Mouse (Mus musculus) heart, adult 8-10 months (tissue): Measurements from ENCODE around the gene Dgke. TPM values are rescaled to one million over a fixed set of nuclear protein-coding genes. Genes with fewer than 3 reads are reported as not detected.
"Not testable (repeated sequence)": the region's sequence is repeated elsewhere in the genome, so short reads cannot be mapped to it uniquely, and the experiment has no call there.

Experiments
- DNase-seq: peaks from one replicate; pipeline ENCODE4 v3.0.0; 2022; ENCODE audit warnings: low spot score
- total RNA-seq, 4 experiments: library from RNA; stranded (reverse); gene quantifications; 2 replicates each; pipeline ENCODE4 v1.2.4; 2022

The Dgke gene
- 10 to 100 TPM in 2 of 4 experiments, 1 to 10 TPM in 2; 7.6 to 14.8 (median 11.0) TPM for total RNA-seq

GRCm38 (mm10) chr11:89066750-89067149 is at the start of gene Dgke:
Gene Dgke, minus strand, starts transcription at chr11:89066850.
- no peak for DNase-seq

- no peak for DNase-seq
Measured at GRCm38 (mm10) chr11:89107180-89107807, 40.6 kb upstream of the Dgke start.

DNA sequence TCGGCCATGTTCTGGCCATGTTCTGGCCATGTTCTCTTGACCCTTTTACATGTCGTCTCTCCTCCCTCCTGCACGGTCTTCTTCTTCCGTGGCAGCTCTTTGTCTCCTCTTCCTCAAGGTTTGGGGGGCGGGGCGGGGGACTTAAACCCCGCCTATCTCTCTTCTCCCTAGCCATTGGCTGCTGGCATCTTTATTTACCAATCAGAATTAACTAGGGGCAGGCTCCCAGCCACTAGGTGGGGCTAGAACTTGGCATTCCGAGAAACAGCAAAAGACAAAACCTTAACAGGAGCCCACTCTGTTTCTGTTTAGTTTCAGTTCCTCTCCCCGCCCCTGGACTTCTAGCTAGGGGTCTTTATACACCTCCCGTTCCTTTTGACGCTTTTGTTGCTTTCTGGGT is 39.2 kb upstream of the Dgke start:
- no peak for DNase-seq

DNA sequence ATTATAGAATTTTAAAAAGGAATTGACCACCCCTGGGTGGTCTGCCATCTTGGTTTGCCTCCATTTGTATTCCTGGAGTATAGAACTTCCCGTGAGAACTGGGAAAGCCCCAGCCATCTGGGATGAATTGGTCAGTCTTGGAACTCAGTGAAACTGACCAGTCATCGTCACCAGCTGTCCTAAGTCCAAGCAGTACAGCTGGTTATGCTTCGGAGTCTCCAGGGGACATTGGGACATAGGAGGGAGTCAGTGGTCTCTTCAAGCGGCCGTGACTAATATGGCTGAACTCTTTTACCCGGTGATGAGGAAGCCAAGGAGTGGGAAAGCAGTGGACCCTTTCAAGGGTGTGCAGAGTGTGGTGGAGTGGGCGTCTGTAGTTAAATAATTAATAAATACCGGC is 38.6 kb upstream of the Dgke start:
- DNase-seq, result peak; percentile 39

GRCm38 (mm10) chr11:89103166-89103565 is 36.5 kb upstream of the Dgke start:
- peak; percentile 42 for DNase-seq

DNA sequence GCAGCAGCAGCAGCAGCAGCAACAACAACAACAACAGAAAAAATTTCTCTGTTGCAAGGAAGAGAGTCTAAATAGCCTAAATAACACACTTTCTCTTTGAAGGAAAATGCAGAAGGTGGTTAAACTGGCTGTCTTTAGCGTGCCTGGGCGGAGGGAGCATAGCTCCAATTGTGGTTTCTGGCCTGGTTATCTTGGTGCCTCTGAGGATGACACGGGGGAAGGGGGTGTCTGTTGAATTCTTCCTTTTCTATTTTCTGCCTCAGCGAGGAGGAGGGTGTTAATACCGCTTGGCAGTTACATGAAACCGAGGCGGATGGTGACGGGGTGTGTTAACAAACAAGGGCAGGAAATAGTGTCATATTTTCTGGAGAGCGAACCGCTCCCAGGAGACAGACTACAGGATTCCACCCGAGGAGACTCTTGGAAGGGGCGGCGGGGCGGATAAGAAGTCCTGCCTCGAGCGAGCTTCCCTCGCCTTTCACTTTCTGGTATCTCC is 34.2 kb upstream of the Dgke start:
- DNase-seq, result peak; percentile 84

GRCm38 (mm10) chr11:89100403-89100802 is 33.8 kb upstream of the Dgke start:
- DNase-seq, result peak; percentile 91

DNA sequence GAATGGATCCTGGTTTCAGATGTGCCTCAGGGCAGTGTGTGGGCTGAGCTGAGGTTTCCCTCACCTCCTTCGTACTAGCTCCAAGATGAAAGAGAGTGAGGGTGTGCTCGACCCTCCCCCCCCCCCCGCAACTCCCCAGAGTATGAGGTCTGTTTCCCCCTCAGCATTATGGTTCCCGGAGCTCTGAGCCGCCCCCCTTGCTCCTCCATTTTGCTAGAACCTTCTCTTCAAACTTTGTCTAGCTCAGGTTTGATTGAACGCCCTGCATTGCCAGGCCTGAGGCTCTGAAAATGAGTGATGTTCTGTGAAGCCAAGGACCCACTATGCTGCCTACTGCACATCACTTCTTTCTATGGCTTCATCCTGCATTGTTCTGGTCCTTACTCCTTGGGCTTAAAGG is 32.3 kb upstream of the Dgke start:
- no peak for DNase-seq

DNA sequence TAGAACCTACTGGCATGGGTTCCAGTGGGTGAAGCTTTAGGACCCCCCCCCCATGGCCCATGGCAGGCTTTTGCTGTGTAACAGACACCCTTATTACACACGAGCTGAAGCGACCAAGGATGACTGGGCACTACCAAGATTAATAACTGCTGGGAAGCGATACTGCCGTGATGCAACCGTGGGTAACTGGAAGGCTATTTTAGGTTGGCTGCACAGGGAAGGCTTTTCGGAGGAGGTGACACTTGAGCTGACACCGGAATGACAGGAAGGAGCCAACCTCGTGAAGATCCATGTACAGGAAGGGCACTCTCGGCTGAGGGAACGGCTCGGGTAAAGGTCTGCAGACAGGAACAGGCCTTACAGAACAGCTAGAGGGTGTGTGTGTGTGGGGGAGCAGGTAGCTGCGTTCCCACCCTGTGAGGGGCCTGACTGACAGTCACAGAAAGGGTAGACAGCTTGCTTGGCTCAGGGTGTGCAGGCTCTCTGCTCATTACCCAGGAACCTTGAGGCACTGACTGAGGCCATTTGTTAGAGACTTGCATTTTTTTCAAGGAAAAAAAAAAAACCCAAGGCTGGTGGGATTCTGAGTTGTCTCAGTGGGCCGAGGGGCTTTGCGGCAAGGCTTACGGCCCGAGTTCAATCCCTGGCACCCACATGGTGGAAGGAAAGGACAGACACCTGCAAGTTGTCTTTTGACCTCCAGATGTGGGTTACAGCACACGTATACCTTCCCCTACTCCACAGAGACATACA is 31.6 kb upstream of the Dgke start:
- no peak for DNase-seq

- DNase-seq, result not testable (repeated sequence)
Measured at GRCm38 (mm10) chr11:89097292-89097691, 30.6 kb upstream of the Dgke start.

DNA sequence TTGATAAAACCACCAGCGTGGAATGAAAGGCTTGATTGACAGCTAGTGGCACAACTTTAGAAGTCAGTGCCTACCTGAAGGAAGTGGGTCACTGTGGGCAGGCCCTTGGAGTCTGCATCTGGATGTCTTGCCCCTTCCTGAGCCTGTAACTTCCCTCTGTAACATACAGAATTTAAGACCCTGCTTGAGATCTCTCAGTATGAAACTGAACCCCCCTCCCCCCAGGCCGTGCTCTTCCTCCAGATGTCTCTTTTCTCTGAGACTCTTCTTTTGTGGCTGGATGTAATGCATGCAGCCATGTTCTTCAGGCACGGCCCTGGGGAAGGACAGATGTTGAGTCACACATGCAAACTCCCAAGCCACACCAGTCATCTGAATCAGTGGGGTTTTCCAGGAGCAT is 28.7 kb upstream of the Dgke start:
- no peak for DNase-seq

GRCm38 (mm10) chr11:89092714-89093113 is 26.1 kb upstream of the Dgke start:
- DNase-seq, result peak; percentile 57

GRCm38 (mm10) chr11:89090359-89090758 is 23.7 kb upstream of the Dgke start:
- DNase-seq, result not testable (repeated sequence)

DNA sequence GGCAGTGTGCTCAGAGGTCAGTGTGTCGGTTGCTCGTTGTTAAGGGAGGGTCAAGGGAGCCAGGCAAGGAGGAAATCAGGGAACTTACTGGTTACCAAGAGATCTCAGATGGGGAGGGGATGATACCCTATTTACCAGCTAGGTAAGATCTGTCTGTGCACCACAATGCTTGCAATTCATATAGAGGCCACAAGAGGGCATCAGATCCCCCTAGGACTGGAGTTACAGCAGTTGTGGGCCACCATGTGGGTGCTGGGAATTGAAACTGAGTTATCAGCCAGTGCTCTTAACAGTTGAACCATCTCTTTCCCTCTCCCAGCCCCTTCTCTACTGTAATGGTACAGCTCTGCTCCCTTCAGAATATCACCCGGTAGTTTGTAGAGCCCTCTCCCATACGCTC is 22.1 kb upstream of the Dgke start:
- DNase-seq, result no peak

DNA sequence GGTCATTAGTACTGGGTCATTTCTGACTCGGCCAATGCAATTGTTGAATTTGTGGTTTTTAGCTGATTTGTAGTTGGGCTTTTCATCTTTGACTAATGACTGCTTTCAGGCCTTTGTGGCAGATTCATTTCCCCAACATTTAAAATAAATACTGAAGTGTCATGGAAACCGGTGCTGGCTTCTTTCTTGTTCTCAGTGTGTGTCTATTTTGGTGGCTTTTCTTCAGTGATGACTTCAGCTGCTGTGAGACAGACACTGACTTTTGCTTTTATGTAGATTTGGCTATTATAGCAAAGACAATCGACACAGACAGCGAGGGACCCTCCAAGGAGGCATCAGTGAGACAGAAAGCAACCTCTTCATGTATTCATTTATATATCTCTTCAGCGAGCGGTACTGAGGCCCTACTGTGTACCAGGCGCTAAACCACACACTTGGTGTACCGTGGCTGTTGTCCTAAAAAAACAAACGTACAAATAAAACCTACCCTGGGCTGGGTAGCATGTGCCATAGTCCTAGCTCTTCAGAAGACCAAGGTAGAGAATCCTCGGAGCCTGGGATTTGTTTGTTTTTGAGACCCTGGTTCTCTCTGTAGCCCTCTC is 19.7 kb upstream of the Dgke start:
- no peak for DNase-seq

- peak; percentile 70 for DNase-seq
Measured at GRCm38 (mm10) chr11:89084601-89085000, 18.0 kb upstream of the Dgke start.

GRCm38 (mm10) chr11:89082691-89083090 is 16.0 kb upstream of the Dgke start:
- not testable (repeated sequence) for DNase-seq

DNA sequence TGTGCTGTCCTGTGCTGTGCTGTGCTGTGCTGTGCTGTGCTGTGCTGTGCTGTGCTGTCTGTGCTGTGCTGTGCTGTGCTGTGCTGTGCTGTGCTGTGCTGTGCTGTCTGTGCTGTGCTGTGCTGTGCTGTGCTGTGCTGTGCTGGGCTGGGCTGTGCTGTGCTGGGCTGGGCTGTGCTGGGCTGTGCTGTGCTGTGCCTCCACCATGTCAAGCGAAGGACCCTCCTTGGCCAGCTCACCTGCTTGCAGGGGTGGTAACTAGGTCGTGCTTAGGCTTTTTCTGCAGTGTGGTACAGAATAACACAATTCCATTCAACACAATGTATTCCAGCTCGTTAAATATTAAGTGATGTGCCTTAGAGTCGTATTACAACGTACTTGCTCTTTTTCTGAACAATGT is 15.3 kb upstream of the Dgke start:
- DNase-seq, result not testable (repeated sequence)

GRCm38 (mm10) chr11:89078996-89079680 is 12.5 kb upstream of the Dgke start:
- DNase-seq, result no peak

- DNase-seq, result no peak
Measured at GRCm38 (mm10) chr11:89078305-89078704, 11.7 kb upstream of the Dgke start.

DNA sequence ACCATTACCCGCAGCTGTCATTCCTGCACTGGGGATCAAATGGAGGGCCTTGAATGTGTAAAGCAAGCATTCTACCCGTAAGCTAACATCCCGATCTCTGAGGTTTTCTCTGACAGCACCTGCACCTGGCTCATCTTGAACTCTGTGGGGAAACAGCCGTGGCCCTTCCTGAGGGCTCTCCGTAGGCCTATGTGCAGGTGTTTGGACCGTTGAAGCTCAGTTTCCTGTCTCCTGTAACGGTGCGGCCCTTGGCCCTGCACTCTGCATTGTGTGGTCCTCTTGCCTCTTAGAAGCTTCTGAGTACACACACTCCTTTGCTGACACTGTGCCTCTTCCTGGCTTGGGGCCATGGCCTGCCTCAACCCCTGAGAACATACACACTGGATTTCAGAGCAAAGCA is 11.0 kb upstream of the Dgke start:
- DNase-seq, result no peak

GRCm38 (mm10) chr11:89076370-89076821 is 9.7 kb upstream of the Dgke start:
- DNase-seq, result no peak
